Mouse (Mus musculus) gastrocnemius, postnatal 36 days (tissue): ENCODE results near the gene Ttc4. TPM values are rescaled to one million over a fixed set of nuclear protein-coding genes. Genes with fewer than 3 reads are reported as not detected.

Experiments
- DNase-seq, 2 experiments: peaks; one replicate each; pipeline ENCODE4 v3.0.0; 2022
- intact Hi-C: fragments of 180-260 bp; cut with DNase I; formaldehyde crosslinking; loops from one replicate; pipeline ENCODE4 v1.15.1; 2025
- long read RNA-seq, 2 experiments: library from polyadenylated mRNA; stranded (forward); transcript quantifications; one replicate each; pipeline ENCODE4 v2.0.0; 2021
- total RNA-seq, 2 experiments: library from RNA; stranded (reverse); gene quantifications; 2 replicates each; pipeline ENCODE4 v1.2.3; 2021

The Ttc4 gene
- 10 to 100 TPM; 21.6 to 24.4 TPM for total RNA-seq
- long read RNA-seq, experiment 1, transcript Ttc4-201 (10 exons, 2,121 nt), result major isoform, 25 of 35 reads
- long read RNA-seq, experiment 1, partial matches to known transcripts, result 1 of 35 reads
- long read RNA-seq, experiment 1, other reads (novel, unspliced or antisense), result 9 of 35 reads
- long read RNA-seq, experiment 2, transcript Ttc4-201 (10 exons, 2,121 nt), result major isoform, 24 of 46 reads
- long read RNA-seq, experiment 2, partial matches to known transcripts, result 1 of 46 reads
- long read RNA-seq, experiment 2, other reads (novel, unspliced or antisense), result 21 of 46 reads

DNA sequence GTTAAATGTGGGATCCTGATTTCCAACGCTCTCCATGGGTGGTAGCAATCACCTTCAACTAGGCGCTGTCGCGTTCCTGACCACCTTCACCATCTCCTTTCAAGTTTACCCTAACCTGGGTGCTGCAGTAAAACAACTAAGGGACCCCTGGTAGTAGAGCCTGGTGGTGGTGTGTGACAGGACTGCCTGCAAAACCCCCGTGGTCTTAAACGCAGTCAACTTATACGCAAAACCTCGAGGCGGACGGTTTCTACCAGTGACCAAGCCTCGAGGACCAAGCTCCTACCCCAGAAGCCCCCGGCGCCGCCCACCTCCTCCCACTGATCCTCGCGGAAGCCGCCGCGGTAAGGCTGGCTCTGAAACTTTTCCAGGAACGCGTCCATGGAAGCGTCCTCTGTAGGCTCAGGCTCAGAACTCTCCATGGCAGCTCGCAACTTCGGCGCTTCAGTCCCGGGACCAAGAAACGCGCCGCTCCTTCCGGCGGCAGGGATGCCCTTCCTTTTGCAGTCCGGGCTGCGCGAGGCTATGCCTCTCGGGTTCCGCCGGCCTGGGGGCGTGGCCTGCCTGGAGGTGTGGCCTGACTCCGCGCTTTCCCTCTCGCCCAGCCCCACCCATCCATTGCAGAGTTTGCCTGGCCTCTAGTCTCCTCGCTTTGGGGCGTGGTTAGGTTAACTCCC lies at the start of gene Ttc4:
Gene Ttc4 (minus strand): TSS at position 503 of the 677 bp plus-strand sequence.
- peak; percentile 79 to 90 for DNase-seq
- intact Hi-C loops, result loop anchor here (5.0 kb wide), 1 partner anchor 46 kb away; no protein-coding TSS in a partner anchor

DNA sequence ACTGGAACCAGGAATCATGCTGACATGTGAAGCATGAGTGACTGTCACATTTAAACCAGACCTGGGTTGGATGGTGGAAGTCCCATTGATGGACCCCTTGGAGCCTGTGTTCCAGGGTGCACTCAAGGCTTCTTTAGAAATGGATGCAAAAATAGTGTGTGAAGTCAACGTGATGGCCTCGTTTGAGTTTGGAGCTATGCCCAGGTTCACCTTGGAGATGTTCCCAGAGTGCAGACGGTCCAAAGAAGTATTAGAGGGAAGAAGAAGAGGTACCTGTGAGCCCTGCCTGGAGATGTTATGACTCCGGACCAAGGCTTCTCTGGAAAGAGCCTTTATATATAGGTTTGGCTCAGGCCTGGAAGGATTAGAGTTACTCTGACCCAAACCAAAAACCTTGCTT lies 41.9 kb upstream of the Ttc4 start:
- intact Hi-C loops, result no loop called here
- no peak for DNase-seq

DNA sequence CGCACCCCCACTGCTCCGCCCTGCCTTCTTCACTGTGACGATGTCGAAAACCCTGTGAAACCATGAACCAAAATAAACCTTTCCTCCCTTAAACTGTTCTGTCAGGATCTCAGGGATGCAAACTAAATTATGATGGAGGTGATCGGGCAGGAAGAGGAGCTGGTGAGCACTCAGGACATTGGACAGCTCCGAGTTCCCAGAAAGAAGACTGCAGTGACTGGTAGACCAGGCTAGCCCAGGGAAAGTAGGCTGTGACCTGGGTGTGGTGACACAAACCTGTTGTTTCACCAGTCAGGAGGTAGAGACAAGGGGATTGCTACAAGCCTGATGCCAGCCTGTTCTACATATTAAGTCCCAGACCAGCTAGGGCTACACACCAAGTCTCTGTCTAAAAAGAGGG lies 34.9 kb upstream of the Ttc4 start:
- intact Hi-C loops, result no loop called here
- DNase-seq, result no peak

DNA sequence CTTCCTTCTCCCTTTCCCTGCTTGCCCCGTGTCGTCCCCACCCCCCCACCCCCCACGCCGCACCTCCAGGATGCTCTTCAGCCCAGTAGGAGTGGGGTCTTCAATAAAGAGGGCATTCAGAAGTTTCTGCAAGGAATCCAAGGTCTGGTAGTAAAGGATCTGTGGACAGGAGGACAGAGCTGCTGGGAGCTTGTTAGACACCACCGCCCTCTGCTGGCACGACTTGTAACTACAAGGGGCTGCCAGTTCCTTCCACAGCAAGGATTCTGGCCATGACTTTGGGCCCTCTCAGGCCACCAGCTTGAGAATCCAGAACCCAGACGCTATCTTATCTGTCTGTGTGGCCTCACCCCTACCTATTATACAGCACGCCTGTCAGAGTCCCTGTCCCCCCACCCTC lies 29.7 kb upstream of the Ttc4 start:
- intact Hi-C loops, result loop anchor here (1.0 to 2.0 kb wide), 2 partner anchors 77 to 94 kb away; no protein-coding TSS in a partner anchor
- peak; percentile 65 to 66 for DNase-seq

DNA sequence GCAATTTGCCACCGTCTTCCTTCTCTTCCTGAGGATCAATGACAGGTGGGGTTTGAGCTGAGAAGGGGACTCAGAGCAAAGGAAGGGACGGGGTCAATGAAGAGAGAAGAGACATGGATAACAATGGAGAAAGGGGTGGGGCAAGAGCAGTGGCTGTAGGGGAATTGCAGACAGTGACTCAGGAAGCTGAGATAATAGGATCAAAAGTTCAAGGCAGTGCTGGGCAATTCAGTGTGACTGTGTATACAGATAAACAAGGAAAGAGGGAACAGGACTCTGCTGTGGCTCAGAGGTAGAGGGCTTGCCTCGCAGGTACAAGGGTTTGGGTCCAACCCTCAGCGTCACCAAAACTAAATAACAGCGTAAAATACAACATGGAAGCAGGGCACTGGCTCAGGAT lies 29.2 kb upstream of the Ttc4 start:
- intact Hi-C loops, result loop anchor here (1.0 to 2.0 kb wide), 2 partner anchors 77 to 93 kb away; no protein-coding TSS in a partner anchor
- no peak for DNase-seq

DNA sequence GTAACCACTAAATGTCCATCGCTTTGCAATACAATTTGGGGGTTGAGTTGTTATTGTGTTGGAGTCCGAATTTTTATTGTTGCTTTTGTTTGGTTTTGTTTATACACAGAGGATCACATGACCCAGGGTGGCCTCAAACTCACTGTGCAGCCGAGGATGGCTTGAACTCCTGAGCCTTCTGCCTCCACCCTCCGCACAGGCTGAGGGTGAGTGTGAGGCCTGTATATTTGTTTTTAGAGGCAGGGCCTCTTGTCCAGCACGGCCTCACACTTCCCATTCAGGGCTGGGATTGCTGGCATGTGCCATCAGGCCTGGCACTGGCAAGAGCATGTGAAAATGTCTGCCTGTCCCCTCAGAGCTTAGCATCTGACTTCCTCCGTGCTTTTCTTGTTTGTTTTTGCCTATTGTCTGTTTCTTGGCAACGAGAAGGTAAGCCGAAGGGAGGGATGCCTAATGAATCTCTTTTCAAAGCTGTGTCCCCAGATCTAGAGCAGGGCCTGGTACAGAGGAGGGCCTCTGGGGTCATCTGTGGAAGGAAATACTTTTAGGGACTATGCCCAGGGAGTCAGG lies 26.4 kb upstream of the Ttc4 start:
- intact Hi-C loops, result no loop called here
- no peak for DNase-seq

DNA sequence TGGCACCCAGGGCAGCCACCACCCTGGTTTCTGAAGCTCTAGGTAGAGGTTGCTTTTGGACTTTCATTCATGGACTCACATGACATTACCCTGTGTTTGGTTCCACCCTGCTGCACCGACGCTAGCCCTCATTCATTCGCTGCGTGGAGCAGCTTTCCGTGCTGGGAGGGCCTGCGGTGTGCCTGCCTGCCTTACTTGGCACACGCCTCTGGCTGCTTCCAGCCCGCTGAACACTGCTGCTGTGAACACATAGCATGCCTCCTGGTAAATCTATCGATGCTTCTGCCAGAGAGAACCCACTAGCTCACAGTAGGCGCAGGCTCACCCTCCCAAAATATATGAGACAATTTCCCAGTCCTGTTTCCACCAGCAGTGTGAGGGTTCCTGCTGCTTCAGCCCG lies 25.7 kb upstream of the Ttc4 start:
- no peak for DNase-seq
- intact Hi-C loops, result no loop called here

DNA sequence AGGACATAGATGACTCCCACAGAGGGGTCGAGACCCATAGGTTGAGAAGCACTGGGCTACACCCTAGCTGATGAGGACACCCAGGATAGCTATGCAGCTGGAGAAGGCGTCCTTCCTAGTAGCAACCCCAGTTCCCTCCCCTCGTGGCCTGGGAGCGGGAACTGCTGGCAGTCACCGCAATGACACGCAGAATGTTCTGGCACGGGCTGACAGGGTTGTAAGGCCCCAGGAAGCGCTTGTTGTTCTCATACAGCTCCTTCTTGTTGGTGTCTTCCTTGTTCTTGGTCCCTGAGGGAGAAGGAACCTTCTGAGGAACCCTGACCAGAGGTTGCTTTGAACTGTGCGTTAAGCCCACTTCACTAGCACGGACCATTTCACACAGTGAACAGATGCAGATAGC lies 25.2 kb upstream of the Ttc4 start:
- DNase-seq, result no peak

DNA sequence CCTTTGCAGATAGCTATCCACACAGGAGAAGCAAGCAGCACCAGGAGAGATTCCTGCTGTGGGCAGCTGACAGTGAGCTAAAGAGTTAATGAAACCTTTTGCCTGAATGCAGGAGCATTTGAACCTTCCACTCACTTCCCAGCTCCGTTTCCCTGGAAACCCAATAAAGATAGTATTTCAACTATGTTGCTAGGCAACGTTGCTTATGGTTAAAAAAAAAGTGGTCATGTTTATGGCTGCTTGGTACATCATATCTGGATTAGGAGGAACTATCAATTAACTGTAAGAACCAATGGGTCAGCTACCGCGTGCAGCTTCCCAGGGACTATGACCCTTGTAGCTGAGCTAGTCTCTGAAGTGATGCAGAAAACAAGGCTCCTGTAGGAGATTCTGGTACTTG lies 22.1 kb upstream of the Ttc4 start:
- DNase-seq, result no peak
- intact Hi-C loops, result no loop called here

More for the DNA sequence above, 25.2 kb upstream of the Ttc4 start:
- intact Hi-C loops, result no loop called here

DNA sequence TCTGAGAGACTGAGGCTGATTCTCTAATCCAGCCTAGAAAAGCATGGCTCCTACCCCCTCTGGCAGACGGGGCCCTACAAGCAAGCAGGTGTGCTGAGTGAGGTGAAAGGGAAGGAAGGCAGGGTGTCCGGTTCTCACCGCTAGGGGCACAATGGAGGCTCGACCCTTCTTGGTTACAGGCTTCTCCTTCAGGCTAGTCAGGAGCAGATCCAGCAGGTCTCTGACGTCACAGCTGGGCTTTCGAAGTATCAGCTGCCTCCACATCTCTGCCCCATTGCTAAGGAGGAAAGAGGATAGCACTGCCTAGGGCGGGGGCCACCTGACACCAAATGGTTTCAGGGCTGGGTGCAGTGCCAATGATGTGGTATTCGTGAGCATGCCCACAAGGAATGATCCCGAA lies 21.2 kb upstream of the Ttc4 start:
- intact Hi-C loops, result no loop called here
- DNase-seq, result no peak

DNA sequence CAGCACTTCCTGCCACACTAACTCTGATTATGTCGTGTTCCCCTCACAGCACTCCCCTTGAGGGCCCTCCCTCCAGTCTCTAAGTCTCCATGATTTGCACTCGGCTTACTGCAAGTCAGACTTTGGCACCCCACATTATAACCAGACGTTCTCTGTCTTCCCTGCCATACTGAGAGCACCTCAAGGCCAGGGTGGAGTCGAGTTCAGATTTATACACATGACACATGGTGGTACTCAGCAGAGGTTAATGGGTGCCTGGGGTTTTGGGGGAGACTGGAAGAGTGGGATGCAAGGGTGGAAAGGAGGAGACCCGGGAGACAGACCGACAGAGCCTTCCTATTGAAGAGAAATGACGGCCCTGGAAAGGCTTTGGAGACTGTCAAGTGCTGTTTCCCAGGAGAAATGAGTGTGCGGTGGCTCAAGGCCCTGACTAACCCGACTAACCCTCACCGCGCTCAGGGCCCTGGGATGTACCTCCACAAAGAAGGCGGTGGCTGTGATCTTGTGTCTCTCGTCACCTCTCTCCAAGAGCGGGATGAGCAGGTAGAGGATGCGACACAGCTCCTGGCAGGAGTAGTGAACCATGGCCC lies 15.2 kb upstream of the Ttc4 start:
- intact Hi-C loops, result no loop called here
- DNase-seq, result no peak

DNA sequence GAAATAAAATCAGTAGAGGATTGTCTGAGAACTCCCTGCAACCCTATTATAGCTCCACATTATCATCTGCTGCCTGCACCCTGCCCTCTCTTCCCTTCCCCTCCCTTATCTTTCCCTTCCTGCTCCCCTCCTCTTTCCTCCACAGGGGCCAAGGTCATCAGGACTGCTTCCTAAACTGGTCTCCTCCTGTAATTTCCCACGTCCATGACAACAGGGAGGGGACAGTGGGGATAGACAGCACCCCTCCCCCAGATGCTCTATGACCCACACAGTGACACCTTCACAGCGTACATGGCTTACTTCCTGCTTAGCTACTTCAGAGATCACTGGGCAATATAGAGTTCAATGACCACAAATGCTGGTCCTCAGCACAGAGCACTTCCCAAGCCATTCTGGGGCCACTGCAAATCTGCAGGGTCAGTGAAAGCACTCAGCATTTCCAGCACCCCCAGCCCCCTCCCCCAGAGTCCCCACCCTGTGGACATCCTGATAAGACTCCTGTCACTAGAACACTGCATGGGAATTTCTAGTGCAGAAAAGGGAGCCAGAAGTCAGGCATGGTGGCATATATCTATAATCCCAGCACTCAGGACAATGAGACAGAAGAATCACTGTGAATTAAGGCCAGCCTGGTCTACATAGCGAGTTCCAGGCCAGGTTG lies 10.0 kb upstream of the Ttc4 start:
- intact Hi-C loops, result no loop called here
- no peak for DNase-seq

DNA sequence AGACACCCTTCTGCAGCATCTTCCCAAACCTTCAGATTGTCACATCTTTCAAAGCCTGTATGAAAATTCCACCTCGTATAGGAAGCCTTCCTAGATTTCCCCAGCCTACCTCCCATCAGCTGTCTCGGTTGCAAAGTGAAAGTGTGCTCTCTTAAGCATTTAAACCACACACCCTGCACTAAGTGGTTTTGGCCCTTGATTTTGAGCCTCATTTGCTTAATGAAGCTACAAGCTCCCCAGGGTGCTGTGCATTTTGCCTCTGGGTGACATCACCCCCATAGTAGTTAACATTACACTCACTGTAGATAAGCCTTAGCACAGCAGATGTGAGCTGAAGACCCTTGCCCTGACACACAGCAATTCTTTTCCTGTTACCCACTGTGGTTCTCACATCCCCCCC lies 2.2 kb upstream of the Ttc4 start:
- intact Hi-C loops, result no loop called here
- no peak for DNase-seq

DNA sequence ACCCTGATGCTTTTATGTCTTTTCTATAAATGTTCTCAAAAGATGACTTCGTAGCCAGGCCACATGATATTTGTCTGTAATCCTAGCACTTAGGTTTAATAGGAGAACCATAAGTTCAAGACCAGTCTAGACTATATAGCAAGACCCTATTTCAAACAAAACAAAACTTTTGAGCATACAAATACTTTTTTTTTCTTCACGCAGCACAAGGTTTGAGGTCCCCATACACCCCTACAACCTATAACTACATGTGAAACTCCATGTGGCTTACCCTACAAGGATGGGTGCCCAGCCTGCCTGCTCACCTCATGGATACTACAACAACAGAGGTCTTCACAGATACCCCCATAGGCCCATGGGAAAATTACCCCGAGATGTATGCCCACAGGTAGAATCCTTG lies 408 bp upstream of the Ttc4 start:
- no peak for DNase-seq
- intact Hi-C loops, result loop anchor here (5.0 kb wide), 1 partner anchor 47 kb away; no protein-coding TSS in a partner anchor

DNA sequence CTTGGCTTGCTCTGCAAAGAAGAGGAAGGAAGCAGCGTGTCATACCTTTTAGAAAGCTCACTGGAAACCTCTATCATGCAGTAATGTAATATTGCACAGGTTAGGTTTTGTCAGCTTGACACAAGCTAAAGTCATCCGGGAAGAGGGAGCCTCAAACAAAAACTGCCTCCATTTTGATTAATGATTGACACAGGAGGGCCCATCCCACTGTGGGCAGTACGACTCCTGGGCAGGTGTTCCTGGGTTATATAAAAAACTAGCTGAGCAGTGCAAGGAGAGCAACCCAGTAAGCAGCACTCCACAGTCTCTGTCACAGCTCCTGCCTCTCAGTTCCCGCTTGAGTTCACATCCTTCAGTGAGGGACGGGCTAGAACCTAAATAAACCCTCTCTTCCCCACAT lies 2.0 kb downstream of the Ttc4 start:
- intact Hi-C loops, result loop anchor here (5.0 kb wide), 1 partner anchor 44 kb away; no protein-coding TSS in a partner anchor

DNA sequence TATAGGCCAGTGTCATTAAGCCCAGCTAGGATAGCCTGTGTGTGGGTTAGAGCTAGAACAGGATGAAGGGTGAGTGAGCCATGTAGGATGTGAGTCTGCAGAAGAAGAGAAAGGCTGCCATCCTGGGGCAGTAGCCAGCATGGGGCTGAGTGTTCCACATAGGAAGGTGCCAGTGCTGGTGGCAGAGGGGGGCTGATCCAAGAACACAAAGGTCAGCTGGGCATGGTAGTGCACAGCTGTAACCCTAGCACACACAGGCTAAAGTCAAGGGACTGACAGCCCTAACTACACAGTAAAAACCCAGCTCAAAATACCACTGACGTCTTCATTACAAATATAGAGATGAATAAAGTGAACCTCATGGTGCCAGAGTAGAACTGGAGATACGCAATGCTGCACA lies 12.2 kb downstream of the Ttc4 start:
- intact Hi-C loops, result no loop called here
- peak; percentile 31 to 58 for DNase-seq

More for the DNA sequence above, 2.0 kb downstream of the Ttc4 start:
- DNase-seq, result no peak

DNA sequence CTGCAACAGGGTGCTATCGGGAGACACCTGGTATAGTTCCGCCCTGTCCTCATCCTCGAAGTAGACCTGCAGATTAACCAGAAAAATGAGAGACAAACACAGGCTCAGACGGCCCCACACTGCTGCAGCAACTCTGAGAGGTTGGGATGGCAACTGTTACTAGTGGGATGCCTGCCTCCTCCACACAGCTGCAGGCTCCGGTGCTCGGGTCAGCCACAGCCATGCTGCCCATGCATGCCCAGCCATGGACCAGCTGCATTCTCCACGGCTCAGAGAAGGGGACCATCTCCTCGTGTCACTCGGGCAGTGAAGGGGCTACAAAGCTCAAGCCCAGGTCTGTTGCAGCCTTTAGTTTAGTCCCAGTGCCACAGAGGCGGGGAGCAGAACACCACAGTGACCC lies 13.1 kb downstream of the Ttc4 start:
- DNase-seq, result no peak
- intact Hi-C loops, result no loop called here

DNA sequence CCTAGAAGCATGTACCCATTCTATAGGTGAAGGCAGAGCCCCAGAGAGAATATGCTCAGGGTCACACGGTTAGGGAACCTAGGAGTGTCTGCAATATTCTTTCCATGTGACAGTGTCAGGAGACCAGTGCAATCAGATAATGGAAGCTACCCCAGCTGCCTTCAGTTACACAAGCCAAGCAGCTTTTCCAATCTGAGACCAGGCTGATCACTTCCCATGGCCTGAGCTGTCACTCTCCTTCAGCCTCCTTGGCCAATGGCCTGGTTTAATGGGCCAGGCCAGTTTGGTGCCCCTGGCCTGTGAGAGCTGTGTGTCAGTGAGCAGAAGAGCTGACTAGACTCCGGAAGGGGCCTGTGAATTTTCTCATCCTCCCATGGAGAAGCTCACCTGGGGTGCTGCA lies 13.5 kb downstream of the Ttc4 start:
- intact Hi-C loops, result no loop called here
- no peak for DNase-seq

DNA sequence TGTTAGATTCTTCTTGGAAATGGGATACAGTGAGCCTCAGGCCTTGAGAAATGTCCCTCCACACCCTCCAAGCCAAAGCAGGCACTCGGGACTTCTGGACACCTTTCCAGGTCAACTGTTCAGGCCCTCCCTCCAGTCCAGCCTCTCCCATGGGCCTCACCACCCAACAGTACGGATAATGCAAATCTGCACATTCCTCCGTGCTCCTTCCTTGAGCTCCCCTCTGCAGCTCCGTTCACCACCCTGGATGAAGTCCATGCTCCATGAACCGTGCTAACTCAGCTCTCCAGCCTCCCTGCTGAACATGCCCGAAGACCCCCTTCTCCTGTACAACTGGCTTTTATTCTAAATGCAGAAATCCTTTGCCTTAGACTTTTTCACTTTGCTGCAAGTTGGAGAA lies 14.0 kb downstream of the Ttc4 start:
- DNase-seq, result no peak
- intact Hi-C loops, result no loop called here

DNA sequence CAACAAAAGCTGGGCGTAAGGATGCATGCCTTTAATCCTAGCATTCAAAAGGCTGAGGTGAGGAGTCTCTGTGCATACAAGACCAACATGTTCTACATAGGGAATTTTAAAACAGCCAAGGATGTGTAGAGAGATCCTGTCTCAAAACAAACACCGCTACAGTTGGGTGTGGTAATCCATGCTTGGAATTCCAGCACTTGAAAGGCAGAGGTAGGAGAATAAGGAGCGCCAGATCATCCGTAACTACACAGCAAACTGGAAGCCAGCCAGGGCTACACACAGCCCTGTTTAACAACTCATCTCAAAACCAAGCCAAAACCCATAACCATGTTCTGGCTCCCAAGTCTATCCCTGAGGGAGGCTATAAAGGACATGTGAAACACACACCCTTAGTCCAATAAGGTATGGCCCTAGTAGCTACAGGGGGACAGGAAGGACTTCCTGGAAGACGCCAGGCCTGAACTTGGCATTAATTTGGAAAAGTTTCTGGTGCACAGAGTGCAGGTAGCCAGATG lies 14.7 kb downstream of the Ttc4 start:
- intact Hi-C loops, result no loop called here
- DNase-seq, result no peak

DNA sequence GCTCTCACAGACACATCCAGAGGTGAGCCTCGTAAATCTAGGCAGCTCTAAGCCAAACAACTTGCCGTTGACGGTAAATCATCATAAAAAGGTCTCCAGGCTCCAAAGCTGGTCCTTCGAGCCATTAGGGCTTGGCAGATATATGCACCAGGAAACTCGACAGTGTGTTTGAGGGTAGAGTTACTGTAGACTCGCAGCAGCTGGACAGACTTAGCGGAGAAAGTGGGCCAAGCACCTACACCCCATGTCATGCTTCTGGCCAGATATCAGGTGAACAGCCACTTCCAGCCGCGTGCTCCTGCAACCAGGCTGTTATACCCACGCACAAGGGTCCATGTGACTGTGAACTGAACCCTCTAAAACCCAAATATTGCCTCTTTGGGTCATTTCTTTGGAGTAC lies 23.1 kb downstream of the Ttc4 start:
- no peak for DNase-seq

More for the DNA sequence above, 23.1 kb downstream of the Ttc4 start:
- intact Hi-C loops, result no loop called here
